Mouse (Mus musculus) hindbrain, embryonic 14.5 days (tissue): Measurements from ENCODE around the gene Csmd2. TPM values are rescaled to one million over a fixed set of nuclear protein-coding genes. Genes with fewer than 3 reads are reported as not detected.
"Not testable (repeated sequence)": the region's sequence is repeated elsewhere in the genome, so short reads cannot be mapped to it uniquely, and the experiment has no call there.

Source experiments
- ATAC-seq: fragments of 200-750 bp; cut with Nextera tagmentation; 2 replicates; pipeline ENCODE4 v1.8.0; 2017; ENCODE audit warnings: moderate number of reproducible peaks, mild to moderate bottlenecking, moderate TSS enrichment, moderate library complexity; ENCODE audit not compliant: low FRiP score
- DNase-seq: peaks from one replicate; pipeline ENCODE4 v3.0.0-alpha.2; 2015; ENCODE audit warnings: low spot score
- H3K27ac ChIP-seq: fragments of 300-500 bp; sonication (generic); 2 replicates; pipeline ENCODE4 v1.5.1; 2014; ENCODE audit warnings: mild to moderate bottlenecking, moderate library complexity
- H3K27me3 ChIP-seq: fragments of 300-500 bp; sonication (generic); 2 replicates; pipeline ENCODE4 v1.6.1; 2014; ENCODE audit warnings: mild to moderate bottlenecking, low read length, mixed read lengths; ENCODE audit not compliant: control insufficient read depth, insufficient read depth
- H3K36me3 ChIP-seq: fragments of 300-500 bp; sonication (generic); replicated peaks from 2 replicates; pipeline ENCODE4 v1.6.1; 2014; ENCODE audit not compliant: control insufficient read depth, insufficient read depth
- H3K4me1 ChIP-seq: fragments of 300-500 bp; sonication (generic); replicated peaks from 2 replicates; pipeline ENCODE4 v1.6.1; 2014; ENCODE audit warnings: antibody characterized with exemption, low read length, mixed read lengths; ENCODE audit not compliant: control insufficient read depth, insufficient read depth
- H3K4me2 ChIP-seq: fragments of 300-500 bp; sonication (generic); replicated peaks from 2 replicates; pipeline ENCODE4 v1.6.1; 2014; ENCODE audit warnings: mild to moderate bottlenecking, moderate library complexity
- H3K4me3 ChIP-seq: fragments of 300-500 bp; sonication (generic); replicated peaks from 2 replicates; pipeline ENCODE4 v1.5.1; 2014; ENCODE audit warnings: mild to moderate bottlenecking, low read length
- H3K9ac ChIP-seq: fragments of 300-500 bp; sonication (generic); 2 replicates; pipeline ENCODE4 v1.6.1; 2014
- H3K9me3 ChIP-seq: fragments of 300-500 bp; sonication (generic); 2 replicates; pipeline ENCODE4 v1.6.1; 2016; ENCODE audit warnings: low read length; ENCODE audit not compliant: control insufficient read depth
- WGBS: fragments of 180-500 bp; shearing (Covaris S2); extraction: QIAGEN DNeasy Blood & Tissue Kit; methylation state at CpG from one replicate; pipeline ENCODE4 v1.1.7; 2014; 5-methylcytosine and 5-hydroxymethylcytosine counted together
- polyA plus RNA-seq: library from polyadenylated mRNA; unstranded; fragments of >200 nt; fragmentation: Nextera tagmentation; extraction: Ambion mirVana; gene quantifications from 2 replicates; pipeline ENCODE4 v1.2.1, GENCODE M21; 2014

Gene Csmd2
- polyA plus RNA-seq, 1 experiment from 2014 or later: 8.3 TPM

GRCm38 (mm10) chr4:128509885-128510284, 522.2 kb downstream of the Csmd2 start:
- 80% methylated on average over 5 of the region's 5 CpGs for WGBS
- no peak for DNase-seq
- no peak for ATAC-seq

GRCm38 (mm10) chr4:128514496-128514895, 526.8 kb downstream of the Csmd2 start:
- H3K4me2 ChIP-seq: no peak overlapping the region
- no peak overlapping the region for H3K27ac ChIP-seq
- H3K36me3 ChIP-seq: peaks cover 24% of the 10 kb centered on the region
- no peaks in the 10 kb centered on the region for H3K4me1 ChIP-seq
- ATAC-seq (no peak), DNase-seq (no peak)
- WGBS: 84% methylated on average over 5 of the region's 5 CpGs
- no peak overlapping the region for H3K9ac ChIP-seq
- no peaks in the 10 kb centered on the region for H3K27me3 ChIP-seq
- no peaks in the 10 kb centered on the region for H3K9me3 ChIP-seq
- no peak overlapping the region for H3K4me3 ChIP-seq

More at GRCm38 (mm10) chr4:128509885-128510284, 522.2 kb downstream of the Csmd2 start:
- H3K9ac ChIP-seq: no peak overlapping the region
- H3K4me3 ChIP-seq: no peak overlapping the region
- no peak overlapping the region for H3K27ac ChIP-seq
- peaks cover 28% of the 10 kb centered on the region for H3K36me3 ChIP-seq
- no peaks in the 10 kb centered on the region for H3K27me3 ChIP-seq
- H3K4me2 ChIP-seq: no peak overlapping the region
- H3K4me1 ChIP-seq: no peaks in the 10 kb centered on the region
- no peaks in the 10 kb centered on the region for H3K9me3 ChIP-seq

- ATAC-seq: no peak
- no peak overlapping the region for H3K9ac ChIP-seq
- no peak overlapping the region for H3K4me3 ChIP-seq
Measured at GRCm38 (mm10) chr4:128521276-128521675, 533.6 kb downstream of the Csmd2 start.

GRCm38 (mm10) chr4:128543378-128543777, 555.7 kb downstream of the Csmd2 start:
- no peak for DNase-seq
- peaks cover 46% of the 10 kb centered on the region for H3K36me3 ChIP-seq
- H3K27ac ChIP-seq: no peak overlapping the region
- no peak overlapping the region for H3K4me3 ChIP-seq
- H3K4me1 ChIP-seq: no peaks in the 10 kb centered on the region
- H3K27me3 ChIP-seq: no peaks in the 10 kb centered on the region
- no peaks in the 10 kb centered on the region for H3K9me3 ChIP-seq
- whole genome bisulfite sequencing: 31% methylated on average over 2 of the region's 2 CpGs
- ATAC-seq: no peak
- no peak overlapping the region for H3K9ac ChIP-seq
- H3K4me2 ChIP-seq: no peak overlapping the region

More at GRCm38 (mm10) chr4:128521276-128521675, 533.6 kb downstream of the Csmd2 start:
- H3K4me2 ChIP-seq: no peak overlapping the region
- no peaks in the 10 kb centered on the region for H3K9me3 ChIP-seq
- WGBS: 89% methylated on average over 6 of the region's 6 CpGs
- H3K4me1 ChIP-seq: no peaks in the 10 kb centered on the region
- H3K36me3 ChIP-seq: peaks cover 18% of the 10 kb centered on the region
- no peaks in the 10 kb centered on the region for H3K27me3 ChIP-seq
- no peak overlapping the region for H3K27ac ChIP-seq
- DNase-seq: no peak

- not testable (repeated sequence) for DNase-seq, H3K4me2 ChIP-seq, H3K4me3 ChIP-seq, ATAC-seq, H3K9me3 ChIP-seq, H3K27ac ChIP-seq, H3K4me1 ChIP-seq, H3K27me3 ChIP-seq, H3K9ac ChIP-seq
- 80% methylated on average over 2 of the region's 2 CpGs for WGBS
- peaks cover 47% of the 10 kb centered on the region for H3K36me3 ChIP-seq
Measured at GRCm38 (mm10) chr4:128543956-128544486, 556.4 kb downstream of the Csmd2 start.

- Histone ChIP-seq H3K27ac (no peak overlapping the region), H3K4me3 (no peak overlapping the region), H3K36me3 (peaks cover 65% of the 10 kb centered on the region), H3K9ac (no peak overlapping the region), H3K4me1 (no peaks in the 10 kb centered on the region), H3K4me2 (no peak overlapping the region), H3K9me3 (no peaks in the 10 kb centered on the region), H3K27me3 (no peaks in the 10 kb centered on the region)
- ATAC-seq (no peak), DNase-seq (no peak)
- WGBS: 85% methylated on average over 6 of the region's 6 CpGs
Measured at GRCm38 (mm10) chr4:128550756-128551155, 563.1 kb downstream of the Csmd2 start.

GRCm38 (mm10) chr4:128554198-128554597, 566.5 kb downstream of the Csmd2 start:
- ATAC-seq (no peak), DNase-seq (no peak)
- WGBS: 97% methylated on average over 2 of the region's 2 CpGs
- H3K4me3 ChIP-seq: no peak overlapping the region
- H3K4me2 ChIP-seq: no peak overlapping the region
- H3K9ac ChIP-seq: no peak overlapping the region
- no peak overlapping the region for H3K27ac ChIP-seq
- no peaks in the 10 kb centered on the region for H3K4me1 ChIP-seq
- H3K27me3 ChIP-seq: no peaks in the 10 kb centered on the region
- no peaks in the 10 kb centered on the region for H3K9me3 ChIP-seq
- H3K36me3 ChIP-seq: peaks cover 73% of the 10 kb centered on the region

- H3K27me3 ChIP-seq: no peaks in the 10 kb centered on the region
- ATAC-seq: no peak
- peaks cover 56% of the 10 kb centered on the region for H3K36me3 ChIP-seq
- DNase-seq: no peak
- no peaks in the 10 kb centered on the region for H3K4me1 ChIP-seq
- 84% methylated on average over 3 of the region's 3 CpGs for WGBS
- no peaks in the 10 kb centered on the region for H3K9me3 ChIP-seq
- no peak overlapping the region for H3K4me2 ChIP-seq
- H3K27ac ChIP-seq: no peak overlapping the region
- no peak overlapping the region for H3K4me3 ChIP-seq
- no peak overlapping the region for H3K9ac ChIP-seq
Measured at GRCm38 (mm10) chr4:128560327-128560726, 572.7 kb downstream of the Csmd2 start.

GRCm38 (mm10) chr4:128575811-128576210, 588.2 kb downstream of the Csmd2 start:
- Histone ChIP-seq H3K9me3 (peaks cover 10% of the 10 kb centered on the region), H3K27me3 (no peaks in the 10 kb centered on the region), H3K4me3 (no peak overlapping the region), H3K36me3 (peaks cover 23% of the 10 kb centered on the region), H3K9ac (no peak overlapping the region), H3K4me2 (no peak overlapping the region), H3K27ac (no peak overlapping the region), H3K4me1 (no peaks in the 10 kb centered on the region)
- DNase-seq (no peak), ATAC-seq (no peak)
- WGBS: 93% methylated on average over 4 of the region's 4 CpGs

GRCm38 (mm10) chr4:128579182-128579581, 591.5 kb downstream of the Csmd2 start:
- DNase-seq (no peak), ATAC-seq (no peak)
- Histone ChIP-seq H3K4me2 (no peak overlapping the region), H3K9ac (no peak overlapping the region), H3K4me3 (no peak overlapping the region), H3K27me3 (no peaks in the 10 kb centered on the region), H3K27ac (no peak overlapping the region), H3K36me3 (peaks cover 51% of the 10 kb centered on the region), H3K9me3 (peaks cover 44% of the 10 kb centered on the region), H3K4me1 (no peaks in the 10 kb centered on the region)
- WGBS: 70% methylated on average over 4 of the region's 4 CpGs
